Mouse (Mus musculus) ES-Bruce4 (cell line): ENCODE results near the gene Atxn1l. TPM values are rescaled to one million over a fixed set of nuclear protein-coding genes. Genes with fewer than 3 reads are reported as not detected.

Experiments
- H3K27ac ChIP-seq: 2 replicates; pipeline ENCODE4 v1.5.1; 2012; ENCODE audit warnings: low read length, inconsistent platforms; ENCODE audit not compliant: insufficient read depth
- H3K27me3 ChIP-seq: 2 replicates; pipeline ENCODE4 v1.6.1; 2012; ENCODE audit warnings: mild to moderate bottlenecking, low read length, inconsistent platforms; ENCODE audit not compliant: control insufficient read depth, poor library complexity, insufficient read depth, severe bottlenecking
- H3K36me3 ChIP-seq: 2 replicates; pipeline ENCODE4 v1.6.1; 2012; ENCODE audit warnings: inconsistent platforms, mild to moderate bottlenecking, low read length, moderate library complexity; ENCODE audit not compliant: control insufficient read depth, poor library complexity, insufficient read depth, severe bottlenecking
- H3K4me1 ChIP-seq: one replicate; pipeline ENCODE4 v1.8.1; 2011; ENCODE audit warnings: low read length; ENCODE audit not compliant: control insufficient read depth, insufficient read depth
- H3K4me3 ChIP-seq: 2 replicates; pipeline ENCODE4 v1.5.1; 2011; ENCODE audit warnings: low read depth, mild to moderate bottlenecking, low read length
- H3K9ac ChIP-seq: 2 replicates; pipeline ENCODE4 v1.6.1; 2012; ENCODE audit warnings: low read depth, mild to moderate bottlenecking, inconsistent platforms; ENCODE audit not compliant: poor library complexity, severe bottlenecking
- H3K9me3 ChIP-seq: replicated peaks from 2 replicates; pipeline ENCODE4 v1.6.1; 2012; ENCODE audit warnings: mild to moderate bottlenecking, low read length, inconsistent platforms; ENCODE audit not compliant: control insufficient read depth, poor library complexity, insufficient read depth, severe bottlenecking
- CTCF ChIP-seq: IDR thresholded peaks from one replicate; pipeline ENCODE4 v1.8.1; 2011; ENCODE audit warnings: low read depth, low read length
- EP300 ChIP-seq: IDR thresholded peaks from 2 replicates; pipeline ENCODE4 v1.6.1; 2011; ENCODE audit warnings: low read depth, low read length; ENCODE audit not compliant: insufficient read depth
- POLR2A ChIP-seq: IDR thresholded peaks from one replicate; pipeline ENCODE4 v1.8.1; 2011; ENCODE audit warnings: low read length; ENCODE audit not compliant: insufficient read depth
- polyA plus RNA-seq: library from polyadenylated mRNA; stranded (reverse); fragments of >200 nt; gene quantifications from 2 replicates; pipeline ENCODE4 v1.2.4, GENCODE M21; 2011; ENCODE audit warnings: low read depth; ENCODE audit not compliant: missing spikeins, insufficient read depth, insufficient read length

Atxn1l gene
- 25.4 and 34.6 TPM in 2 replicates for polyA plus RNA-seq

DNA sequence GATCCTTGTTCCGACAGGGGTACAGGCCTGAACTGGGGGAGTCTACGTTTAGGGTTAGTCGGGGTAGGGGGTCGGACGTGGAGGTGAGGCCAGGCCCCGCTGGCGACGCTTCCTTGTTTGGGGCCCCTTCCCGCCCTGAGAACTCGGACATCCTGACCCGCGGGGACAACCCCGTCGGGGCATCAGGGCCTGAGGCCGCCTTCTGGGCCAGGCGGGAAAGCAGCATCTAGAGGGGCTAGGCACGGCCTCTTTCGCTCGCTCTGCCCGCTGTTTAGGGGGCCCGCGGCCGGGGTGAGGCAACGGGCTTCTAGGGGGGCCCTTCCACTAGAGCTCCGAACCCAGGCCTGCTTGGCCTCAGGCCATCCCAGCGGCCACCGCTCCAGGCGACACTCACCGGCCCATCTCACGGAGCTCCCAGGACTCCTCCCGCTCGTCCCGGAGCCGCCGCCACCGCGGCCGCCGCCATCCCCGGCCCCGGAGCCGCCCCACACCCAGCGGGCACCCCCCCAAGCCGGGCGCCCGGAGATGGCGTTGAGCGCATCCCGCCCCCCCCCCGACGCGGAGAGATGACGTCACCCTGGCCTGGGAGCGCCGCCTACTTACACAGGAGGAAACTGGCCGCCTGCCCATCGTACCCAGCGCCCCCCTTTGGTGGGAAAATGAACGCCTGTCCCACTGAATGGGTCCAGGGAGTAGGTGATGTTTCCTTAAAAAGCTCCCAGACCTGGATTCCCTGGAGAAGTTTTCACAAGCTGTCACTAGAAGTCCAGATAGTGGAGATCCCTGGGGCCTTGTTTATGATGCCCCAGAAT lies at the start of gene Atxn1l:
Gene Atxn1l (minus strand): TSS at position 503 of the 812 bp plus-strand sequence.
- Histone ChIP-seq H3K4me1 (peaks cover 1% of the 10 kb centered on the region), H3K27ac (no peak within 1 kb of the TSS), H3K9ac (peak within 1 kb of the TSS; percentile 92), H3K4me3 (peak within 1 kb of the TSS; percentile 90), H3K9me3 (peaks cover 12% of the 10 kb centered on the region), H3K27me3 (no peaks in the 10 kb centered on the region), H3K36me3 (peaks cover 11% of the 10 kb centered on the region)
- TF ChIP-seq POLR2A (no peak), CTCF (peak; percentile 73)

DNA sequence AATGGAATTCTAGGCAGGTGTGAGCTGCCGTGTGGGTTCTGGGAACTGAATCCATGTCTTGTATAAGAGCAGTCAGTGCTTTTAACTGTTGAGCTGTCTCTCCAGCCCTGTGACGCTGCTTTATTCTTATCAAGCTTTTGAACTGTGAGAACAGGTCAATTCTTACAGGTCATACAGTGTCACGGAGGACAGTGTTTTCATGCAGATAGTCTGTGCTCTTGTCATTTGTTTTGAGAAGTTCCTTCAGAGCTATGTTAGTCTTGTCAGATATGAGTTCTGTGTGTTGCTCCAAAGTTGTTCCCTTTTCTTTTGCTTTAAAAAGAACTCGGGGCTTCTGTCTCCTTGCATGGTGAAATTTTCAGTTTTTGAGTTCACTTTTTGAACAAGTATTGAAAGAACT lies 43.0 kb upstream of the Atxn1l start:
- TF ChIP-seq POLR2A, result no peak
- no peak for TF ChIP-seq CTCF
- no peak for TF ChIP-seq EP300
- Histone ChIP-seq H3K9me3 (no peaks in the 10 kb centered on the region), H3K4me1 (no peaks in the 10 kb centered on the region), H3K36me3 (no peaks in the 10 kb centered on the region), H3K27me3 (no peaks in the 10 kb centered on the region), H3K4me3 (no peak overlapping the region), H3K27ac (no peak overlapping the region), H3K9ac (no peak overlapping the region)

- no peak for TF ChIP-seq EP300
- TF ChIP-seq CTCF, result no peak
- TF ChIP-seq POLR2A, result no peak
- peak overlapping the region; percentile 94 for H3K9ac ChIP-seq
- no peaks in the 10 kb centered on the region for H3K36me3 ChIP-seq
- H3K9me3 ChIP-seq, result no peaks in the 10 kb centered on the region
- no peaks in the 10 kb centered on the region for H3K27me3 ChIP-seq
- no peak overlapping the region for H3K27ac ChIP-seq
- H3K4me1 ChIP-seq, result no peaks in the 10 kb centered on the region
- peak overlapping the region; percentile 87 for H3K4me3 ChIP-seq
These were observed 42.1 kb upstream of the Atxn1l start for GRCm38 (mm10) chr8:109779431-109780228.

DNA sequence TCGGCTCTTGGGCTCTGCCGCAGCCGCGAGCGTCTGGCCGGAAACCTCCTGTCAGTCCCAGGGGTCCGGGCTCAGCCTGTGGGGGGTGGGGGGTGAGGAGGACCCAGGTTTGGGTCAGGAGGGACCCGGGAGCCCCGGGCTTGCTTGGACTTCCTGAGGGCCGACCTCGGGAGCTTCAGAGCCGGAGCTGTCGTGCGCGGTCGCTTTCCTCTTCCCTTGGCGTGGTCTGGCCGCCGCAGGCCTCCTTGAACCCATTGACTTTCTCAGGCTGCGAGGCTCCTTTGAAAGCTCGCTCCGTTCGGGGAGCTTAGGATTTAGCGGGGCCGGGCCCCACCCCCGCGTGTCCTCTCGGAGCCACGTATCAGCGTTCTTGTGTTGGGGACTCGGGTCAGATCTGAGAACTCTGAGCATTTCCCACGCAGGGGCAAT lies 41.5 kb upstream of the Atxn1l start:
- peak overlapping the region; percentile 87 for H3K4me3 ChIP-seq
- no peaks in the 10 kb centered on the region for H3K36me3 ChIP-seq
- no peaks in the 10 kb centered on the region for H3K4me1 ChIP-seq
- H3K9me3 ChIP-seq, result no peaks in the 10 kb centered on the region
- no peak for TF ChIP-seq POLR2A
- no peak for TF ChIP-seq CTCF
- TF ChIP-seq EP300, result no peak
- no peak overlapping the region for H3K27ac ChIP-seq
- no peaks in the 10 kb centered on the region for H3K27me3 ChIP-seq
- peak overlapping the region; percentile 94 for H3K9ac ChIP-seq

DNA sequence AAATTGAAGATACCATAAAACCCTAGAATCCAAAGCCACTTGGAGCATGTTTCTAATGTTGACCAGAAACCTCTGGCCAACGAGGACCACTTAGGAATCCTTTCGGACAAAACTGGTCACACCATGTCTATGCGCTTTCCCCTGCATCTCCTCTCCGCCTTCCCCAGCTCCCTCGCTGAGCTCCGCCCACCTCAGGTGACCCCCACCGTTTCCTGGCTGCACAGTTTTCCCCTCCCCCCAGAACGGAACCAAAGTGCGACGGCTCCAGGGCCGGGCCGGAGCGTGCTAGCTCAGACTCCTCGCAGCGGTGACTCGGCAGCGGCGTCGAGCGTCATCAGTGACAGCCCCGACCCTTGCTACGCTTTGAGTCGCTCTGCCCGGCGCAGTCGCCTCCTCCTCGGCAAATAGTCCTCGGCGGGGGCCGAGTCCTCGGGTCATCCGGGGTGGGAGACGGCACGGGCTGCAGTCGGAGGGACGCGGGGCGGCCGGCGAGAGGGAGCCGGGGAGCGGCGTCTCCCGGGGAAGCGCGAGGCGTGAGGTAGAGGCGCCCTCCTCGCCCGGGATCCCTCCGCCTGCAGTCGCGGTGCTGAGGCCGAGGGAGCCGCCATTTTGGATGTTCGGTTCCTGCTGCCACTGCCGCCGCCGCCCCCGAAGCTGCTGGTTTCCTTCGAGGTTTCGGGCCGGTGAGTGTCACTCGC lies 40.9 kb upstream of the Atxn1l start, which contains the start of gene Ap1g1:
Gene Ap1g1 (plus strand): TSS at position 275 of the 698 bp plus-strand sequence.
- H3K9ac ChIP-seq, result peak within 1 kb of the TSS; percentile 94
- H3K4me1 ChIP-seq, result no peaks in the 10 kb centered on the region
- no peak within 1 kb of the TSS for H3K27ac ChIP-seq
- H3K9me3 ChIP-seq, result no peaks in the 10 kb centered on the region
- H3K4me3 ChIP-seq, result peak within 1 kb of the TSS; percentile 87
- no peaks in the 10 kb centered on the region for H3K36me3 ChIP-seq
- TF ChIP-seq POLR2A (peak; percentile 99), EP300 (peak; percentile 80), CTCF (no peak)
- no peaks in the 10 kb centered on the region for H3K27me3 ChIP-seq

- no peaks in the 10 kb centered on the region for H3K9me3 ChIP-seq
- no peaks in the 10 kb centered on the region for H3K36me3 ChIP-seq
- H3K27ac ChIP-seq, result no peak overlapping the region
- H3K4me3 ChIP-seq, result peak overlapping the region; percentile 19; the same call in 1 of the 2 replicates
- peak overlapping the region; percentile 57 for H3K9ac ChIP-seq
- H3K4me1 ChIP-seq, result no peaks in the 10 kb centered on the region
- no peaks in the 10 kb centered on the region for H3K27me3 ChIP-seq
- TF ChIP-seq POLR2A (no peak), CTCF (no peak), EP300 (no peak)
These were observed 40.3 kb upstream of the Atxn1l start for GRCm38 (mm10) chr8:109777851-109778250.
